Mouse (Mus musculus) heart, adult 2 months (tissue): ENCODE measurements around the gene Cops7b. TPM values are rescaled to one million over a fixed set of nuclear protein-coding genes. Genes with fewer than 3 reads are reported as not detected.

Source experiments
- DNase-seq, 2 experiments: peaks; one replicate each; pipeline ENCODE4 v3.0.0; 2021
- H3K27ac ChIP-seq: fragments of 200-600 bp; 2 replicates; pipeline ENCODE4 v1.8.1; 2022
- H3K27me3 ChIP-seq: fragments of 200-500 bp; 2 replicates; pipeline ENCODE4 v1.6.1; 2012; ENCODE audit warnings: mild to moderate bottlenecking, low read length, inconsistent platforms, mixed read lengths; ENCODE audit not compliant: control insufficient read depth, insufficient read depth
- H3K36me3 ChIP-seq: fragments of 200-500 bp; 2 replicates; pipeline ENCODE4 v1.6.1; 2012; ENCODE audit warnings: low read length, inconsistent platforms; ENCODE audit not compliant: control insufficient read depth, insufficient read depth
- H3K4me1 ChIP-seq: fragments of 200-500 bp; 2 replicates; pipeline ENCODE4 v1.6.1; 2011; ENCODE audit warnings: low read length; ENCODE audit not compliant: control insufficient read depth, insufficient read depth
- H3K4me3 ChIP-seq: fragments of 200-600 bp; 2 replicates; pipeline ENCODE4 v1.8.1; 2022
- H3K79me2 ChIP-seq: fragments of 200-500 bp; replicated peaks from 2 replicates; pipeline ENCODE4 v1.6.1; 2012; ENCODE audit warnings: mild to moderate bottlenecking, inconsistent platforms, low read length, moderate library complexity, mixed read lengths; ENCODE audit not compliant: control insufficient read depth, insufficient read depth
- H3K9ac ChIP-seq: fragments of 200-500 bp; 2 replicates; pipeline ENCODE4 v1.6.1; 2012; ENCODE audit warnings: low read depth, mild to moderate bottlenecking, control low read depth, inconsistent platforms, low read length, mixed read lengths
- CTCF ChIP-seq: fragments of 200-600 bp; IDR thresholded peaks from 2 replicates; pipeline ENCODE4 v1.8.1; 2022; ENCODE audit warnings: antibody characterized with exemption, mild to moderate bottlenecking, moderate library complexity
- EP300 ChIP-seq: fragments of 200-500 bp; IDR thresholded peaks from 2 replicates; pipeline ENCODE4 v1.6.1; 2011; ENCODE audit warnings: low read depth, low read length, control low read depth; ENCODE audit not compliant: insufficient read depth
- POLR2A ChIP-seq: fragments of 200-500 bp; IDR thresholded peaks from 2 replicates; pipeline ENCODE4 v1.6.1; 2011; ENCODE audit warnings: mild to moderate bottlenecking, low read depth, low read length, control low read depth; ENCODE audit not compliant: insufficient read depth
- WGBS: fragments of 180-500 bp; shearing (Covaris S2); methylation state at CpG from one replicate; pipeline ENCODE4 v1.1.7; 2018; 5-methylcytosine and 5-hydroxymethylcytosine counted together
- intact Hi-C: fragments of 180-260 bp; cut with DNase I; formaldehyde crosslinking; loops from one replicate; pipeline ENCODE4 v1.15.1; 2025
- polyA plus RNA-seq: library from polyadenylated mRNA; depleted of rRNA; stranded (reverse); fragments of >200 nt; gene quantifications from 2 replicates; pipeline ENCODE4 v1.2.3, GENCODE M21; 2012
- total RNA-seq, 2 experiments: library from RNA; stranded (reverse); gene quantifications; 2 replicates each; pipeline ENCODE4 v1.2.3; 2021

Cops7b gene
- total and polyA plus RNA-seq, 3 experiments: 11.2 to 18.2 (median 12.0) TPM

GRCm38 (mm10) chr1:86600117-86600516, 17.4 kb downstream of the Cops7b start:
- H3K79me2 ChIP-seq: no peaks in the 10 kb centered on the region
- H3K27ac ChIP-seq: no peak overlapping the region
- H3K36me3 ChIP-seq: no peaks in the 10 kb centered on the region
- WGBS: 81% methylated on average over 2 of the region's 2 CpGs
- no peaks in the 10 kb centered on the region for H3K27me3 ChIP-seq
- no peak overlapping the region for H3K9ac ChIP-seq
- H3K4me1 ChIP-seq: no peaks in the 10 kb centered on the region
- DNase-seq: no peak
- intact Hi-C loops: no loop called here
- no peak overlapping the region for H3K4me3 ChIP-seq
- TF ChIP-seq POLR2A (no peak), EP300 (no peak), CTCF (no peak)

- Histone ChIP-seq H3K4me3 (no peak overlapping the region), H3K4me1 (no peaks in the 10 kb centered on the region), H3K36me3 (no peaks in the 10 kb centered on the region), H3K9ac (no peak overlapping the region), H3K79me2 (no peaks in the 10 kb centered on the region; the same call in 1 of the 2 replicates), H3K27me3 (no peaks in the 10 kb centered on the region), H3K27ac (no peak overlapping the region)
- TF ChIP-seq POLR2A (no peak), EP300 (no peak), CTCF (no peak)
- intact Hi-C loops: no loop called here
- no peak for DNase-seq
- WGBS: 60% methylated on average over 1 of the region's 1 CpGs
Observed at GRCm38 (mm10) chr1:86610954-86611353, 28.2 kb downstream of the Cops7b start.

- Histone ChIP-seq H3K36me3 (no peaks in the 10 kb centered on the region), H3K79me2 (no peaks in the 10 kb centered on the region; the same call in 1 of the 2 replicates), H3K27ac (no peak overlapping the region), H3K4me1 (no peaks in the 10 kb centered on the region), H3K27me3 (no peaks in the 10 kb centered on the region), H3K4me3 (no peak overlapping the region), H3K9ac (no peak overlapping the region)
- intact Hi-C loops: no loop called here
- DNase-seq: no peak
- TF ChIP-seq POLR2A (no peak), CTCF (0 out of 2 replicates have a peak, but pooled peaks have one; percentile 7), EP300 (no peak)
- 72% methylated on average over 1 of the region's 1 CpGs for WGBS
Observed at GRCm38 (mm10) chr1:86612081-86612480, 29.4 kb downstream of the Cops7b start.

- Histone ChIP-seq H3K4me3 (no peak overlapping the region), H3K79me2 (no peaks in the 10 kb centered on the region), H3K9ac (no peak overlapping the region), H3K4me1 (no peaks in the 10 kb centered on the region), H3K27me3 (no peaks in the 10 kb centered on the region), H3K27ac (no peak overlapping the region), H3K36me3 (no peaks in the 10 kb centered on the region)
- intact Hi-C loops: loop anchor here (1.0 kb wide), 1 partner anchor 428 kb away; no protein-coding TSS in a partner anchor
- TF ChIP-seq CTCF: peak; percentile 75
- TF ChIP-seq POLR2A: no peak
- no peak for TF ChIP-seq EP300
- DNase-seq: no peak
Observed at GRCm38 (mm10) chr1:86614269-86614668, 31.6 kb downstream of the Cops7b start.

GRCm38 (mm10) chr1:86618454-86619125, 35.9 kb downstream of the Cops7b start:
- Histone ChIP-seq H3K9ac (no peak overlapping the region), H3K4me1 (no peaks in the 10 kb centered on the region), H3K27me3 (no peaks in the 10 kb centered on the region), H3K36me3 (no peaks in the 10 kb centered on the region), H3K4me3 (no peak overlapping the region), H3K27ac (no peak overlapping the region), H3K79me2 (no peaks in the 10 kb centered on the region)
- intact Hi-C loops: loop anchor here (1.0 to 2.0 kb wide), 2 partner anchors 424 to 568 kb away; no protein-coding TSS in a partner anchor
- whole genome bisulfite sequencing: 64% methylated on average over 10 of the region's 10 CpGs
- TF ChIP-seq CTCF: peak; percentile 85
- TF ChIP-seq POLR2A: no peak
- peak; percentile 15 to 32 for DNase-seq

- TF ChIP-seq CTCF: no peak
- TF ChIP-seq EP300: no peak
- no peak for TF ChIP-seq POLR2A
- WGBS: 78% methylated on average over 2 of the region's 2 CpGs
Observed at GRCm38 (mm10) chr1:86622296-86622695, 39.6 kb downstream of the Cops7b start.

More at GRCm38 (mm10) chr1:86622296-86622695, 39.6 kb downstream of the Cops7b start:
- Histone ChIP-seq H3K79me2 (no peaks in the 10 kb centered on the region), H3K36me3 (no peaks in the 10 kb centered on the region), H3K4me3 (no peak overlapping the region), H3K9ac (no peak overlapping the region), H3K27me3 (no peaks in the 10 kb centered on the region), H3K27ac (no peak overlapping the region), H3K4me1 (no peaks in the 10 kb centered on the region)
- intact Hi-C loops: no loop called here
- no peak for DNase-seq
